Mouse (Mus musculus): ENCODE results near the gene Ppip5k2. TPM values are rescaled to one million over a fixed set of nuclear protein-coding genes. Genes with fewer than 3 reads are reported as not detected.
A peak's percentile ranks its signal among the peaks of the same experiment; 100 is the strongest.
"Not testable (repeated sequence)": the region's sequence is repeated elsewhere in the genome, so short reads cannot be mapped to it uniquely, and the experiment has no call there.

Gene Ppip5k2
- polyA plus RNA-seq, 1 experiment from 2014 or later = 51.1 TPM

DNA sequence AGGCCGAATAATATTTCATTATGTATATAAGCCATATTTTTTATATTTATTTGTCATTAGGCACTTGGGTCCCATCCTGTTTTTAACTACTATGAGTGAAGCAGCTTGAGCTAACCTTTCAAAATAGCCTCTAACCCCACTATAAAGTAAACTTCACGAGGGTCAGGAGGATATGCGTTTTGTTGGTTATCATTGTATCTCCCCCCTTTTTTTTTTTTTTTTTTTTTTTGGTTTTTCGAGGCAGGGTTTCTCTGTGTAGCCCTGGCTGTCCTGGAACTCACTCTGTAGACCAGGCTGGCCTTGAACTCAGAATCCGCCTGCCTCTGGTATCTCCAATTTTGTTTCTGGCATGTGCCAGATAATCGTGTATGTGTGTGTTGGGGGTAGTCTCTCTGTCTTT is 3.2 kb upstream of the Ppip5k2 start:
- Histone ChIP-seq H3K36me3 (replicated peaks) (peaks cover 5% of the 10 kb centered on the region), H3K4me1 (peaks cover 12% of the 10 kb centered on the region), H3K4me3 (no peak overlapping the region), H3K9me3 (no peaks in the 10 kb centered on the region), H3K27ac (no peak overlapping the region), H3K27me3 (ENCODE audit: poor library complexity, severe bottlenecking) (no peaks in the 10 kb centered on the region)
- DNase-seq (ENCODE audit: extremely low spot score, low spot score) = no peak
- WGBS = 88% methylated on average over 6 of the region's 6 CpGs

DNA sequence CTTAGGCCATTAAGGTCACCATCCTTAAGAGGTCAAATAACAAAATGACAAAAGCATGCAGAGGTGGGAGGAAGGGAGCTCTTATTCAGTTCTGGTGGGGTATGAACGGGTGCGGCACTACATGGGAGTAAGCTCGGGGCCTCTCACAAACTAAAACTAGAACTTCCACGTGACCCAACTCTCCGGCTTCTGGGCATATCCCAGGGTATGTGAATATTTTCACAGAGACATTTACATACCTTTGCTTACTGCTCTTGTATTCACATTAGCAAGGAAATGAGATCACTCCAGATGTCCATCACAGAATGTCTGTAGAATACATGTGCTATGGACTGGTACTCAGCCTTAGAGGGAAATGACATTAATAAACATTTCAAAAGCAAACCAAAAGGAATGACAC is 1.5 kb upstream of the Ppip5k2 start:
- Histone ChIP-seq H3K27me3 (ENCODE audit: poor library complexity, severe bottlenecking) (no peaks in the 10 kb centered on the region), H3K4me1 (peaks cover 26% of the 10 kb centered on the region), H3K36me3 (replicated peaks) (no peaks in the 10 kb centered on the region), H3K9me3 (no peaks in the 10 kb centered on the region), H3K4me3 (no peak overlapping the region), H3K27ac (no peak overlapping the region)
- WGBS = 92% methylated on average over 5 of the region's 5 CpGs
- no peak for DNase-seq (ENCODE audit: extremely low spot score, low spot score)

DNA sequence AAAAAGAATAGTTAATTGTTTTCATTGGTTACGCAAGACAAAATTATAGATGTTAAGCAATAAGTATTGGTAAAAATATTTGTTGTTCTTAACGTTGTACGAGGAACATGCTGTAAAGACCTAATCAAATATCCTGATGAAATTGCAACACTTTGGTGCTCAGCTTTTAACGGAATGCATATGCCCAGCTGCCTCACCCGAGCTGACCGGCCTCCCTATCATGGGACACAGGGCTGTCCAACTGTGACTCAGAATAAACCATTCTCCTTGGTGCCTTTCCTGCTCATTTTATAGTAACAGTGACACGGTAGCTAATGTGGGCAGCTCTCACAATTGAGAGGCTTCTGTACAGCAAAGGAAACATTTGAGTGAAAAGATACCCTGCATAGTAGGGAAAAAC is 907 bp upstream of the Ppip5k2 start:
- DNase-seq (ENCODE audit: extremely low spot score, low spot score) = no peak
- Histone ChIP-seq H3K4me3 (peak overlapping the region; percentile 90), H3K4me1 (peaks cover 26% of the 10 kb centered on the region)

DNA sequence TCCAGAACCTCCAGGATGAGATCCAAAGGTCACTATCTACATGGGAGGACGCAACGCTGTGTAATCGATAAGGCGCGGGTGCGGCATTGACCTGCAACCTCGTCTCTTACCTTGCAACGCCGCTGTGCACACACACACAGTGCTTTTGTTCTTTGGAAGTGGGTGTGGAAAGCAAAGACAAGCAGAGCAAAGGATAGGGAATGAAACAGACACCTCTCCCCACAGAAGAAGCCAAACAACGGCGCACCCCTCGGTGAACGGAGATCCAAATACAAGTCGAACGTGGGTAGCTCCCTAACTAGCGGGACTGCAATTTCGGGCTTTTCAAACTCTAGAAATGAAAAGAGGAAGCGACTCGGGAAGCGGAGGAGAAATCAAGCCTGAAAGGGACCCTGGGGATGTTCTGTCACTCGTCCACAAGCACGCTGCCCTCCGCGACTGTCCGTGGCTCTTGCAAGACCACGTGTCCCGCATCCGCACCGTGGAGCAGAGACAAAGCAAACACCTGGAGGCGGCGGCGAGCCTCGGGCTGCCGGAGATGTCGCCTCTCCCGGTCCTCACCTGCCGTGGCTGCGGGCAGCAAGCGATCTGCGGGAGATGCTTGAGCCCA is 812 bp downstream of the Ppip5k2 start:
- Histone ChIP-seq H3K4me3 (peak overlapping the region; percentile 90), H3K4me1 (peaks cover 26% of the 10 kb centered on the region), H3K36me3 (replicated peaks) (no peaks in the 10 kb centered on the region), H3K27me3 (ENCODE audit: poor library complexity, severe bottlenecking) (no peaks in the 10 kb centered on the region), H3K9me3 (no peaks in the 10 kb centered on the region), H3K27ac (peak overlapping the region; percentile 90)
- peak; percentile 49 for DNase-seq (ENCODE audit: extremely low spot score, low spot score)
- WGBS = 0% methylated on average over 40 of the region's 40 CpGs

More for the DNA sequence above, 907 bp upstream of the Ppip5k2 start:
- Histone ChIP-seq H3K27me3 (ENCODE audit: poor library complexity, severe bottlenecking) (no peaks in the 10 kb centered on the region), H3K36me3 (replicated peaks) (no peaks in the 10 kb centered on the region), H3K27ac (no peak overlapping the region), H3K9me3 (no peaks in the 10 kb centered on the region)
- WGBS = 79% methylated on average over 7 of the region's 7 CpGs

DNA sequence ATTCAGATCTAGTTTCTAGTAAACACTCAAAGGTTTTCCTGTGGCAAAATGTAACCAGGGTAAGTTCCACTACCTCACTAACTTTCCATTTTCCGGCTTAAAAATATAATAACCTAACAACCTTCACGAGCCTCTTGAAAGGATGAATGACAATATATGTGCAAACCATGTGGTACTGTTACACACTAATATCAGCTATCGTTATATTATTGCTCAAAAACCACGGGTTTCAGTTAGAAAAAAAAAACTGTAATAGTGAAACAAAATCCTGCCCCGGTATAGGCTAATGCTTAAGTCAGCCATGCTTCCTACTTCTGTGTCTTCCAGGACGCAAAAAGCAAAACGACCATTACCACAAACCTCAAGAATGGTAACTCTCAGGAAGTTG is 1.3 kb downstream of the Ppip5k2 start:
- no peak for DNase-seq (ENCODE audit: extremely low spot score, low spot score)
- Histone ChIP-seq H3K9me3 (no peaks in the 10 kb centered on the region), H3K4me1 (peaks cover 26% of the 10 kb centered on the region), H3K36me3 (replicated peaks) (no peaks in the 10 kb centered on the region), H3K27me3 (ENCODE audit: poor library complexity, severe bottlenecking) (no peaks in the 10 kb centered on the region), H3K4me3 (peak overlapping the region; percentile 90), H3K27ac (peak overlapping the region; percentile 90)
- WGBS = 16% methylated on average over 7 of the region's 7 CpGs

DNA sequence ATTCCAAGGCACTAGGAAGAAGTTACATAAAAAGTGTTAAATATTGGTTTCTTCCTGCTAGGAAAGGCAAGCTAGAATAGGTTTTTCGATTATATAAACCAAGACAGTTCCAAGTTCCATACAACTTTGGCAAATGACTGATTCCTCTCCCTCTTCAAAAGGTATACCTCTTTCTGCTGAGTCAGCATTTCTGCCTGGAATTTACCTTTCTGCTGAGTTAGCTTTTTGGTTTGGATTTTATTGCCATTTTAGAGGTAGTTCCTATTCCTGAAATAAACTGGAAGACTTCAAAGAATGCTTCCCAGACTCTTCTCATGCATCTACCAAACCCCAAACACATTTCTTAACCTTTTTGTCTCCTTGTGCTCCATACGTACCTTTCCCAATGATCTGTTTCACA is 2.1 kb downstream of the Ppip5k2 start:
- H3K27me3 ChIP-seq (ENCODE audit: poor library complexity, severe bottlenecking) = no peaks in the 10 kb centered on the region
- no peak for DNase-seq (ENCODE audit: extremely low spot score, low spot score)
- H3K4me1 ChIP-seq = peaks cover 26% of the 10 kb centered on the region
- no peaks in the 10 kb centered on the region for H3K9me3 ChIP-seq
- WGBS = 88% methylated on average over 2 of the region's 2 CpGs
- H3K36me3 ChIP-seq (replicated peaks) = no peaks in the 10 kb centered on the region
- peak overlapping the region; percentile 90; the same call in 1 of the 2 replicates for H3K4me3 ChIP-seq
- no peak overlapping the region for H3K27ac ChIP-seq

DNA sequence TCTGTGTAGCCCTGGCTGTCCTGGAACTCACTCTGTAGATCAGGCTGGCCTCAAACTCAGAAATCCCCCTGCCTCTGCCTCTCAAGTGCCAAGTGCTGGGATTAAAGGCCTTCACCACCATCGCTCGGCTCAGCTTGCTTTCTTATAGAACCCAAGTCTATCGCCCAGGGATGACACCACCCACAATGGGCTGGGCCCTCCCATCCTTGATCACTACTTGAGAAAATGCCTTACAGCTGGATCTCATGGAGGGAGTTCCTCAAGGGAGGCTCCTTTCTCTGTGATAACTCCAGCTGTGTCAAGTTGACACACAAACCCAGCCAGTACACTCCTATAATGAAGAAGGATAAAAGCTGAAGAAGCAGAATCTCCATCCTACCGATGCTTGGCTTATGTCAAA is 4.5 kb downstream of the Ppip5k2 start:
- H3K4me1 ChIP-seq = peaks cover 20% of the 10 kb centered on the region
- H3K9me3 ChIP-seq; H3K27me3 ChIP-seq (ENCODE audit: poor library complexity, severe bottlenecking); DNase-seq (ENCODE audit: extremely low spot score, low spot score); H3K4me3 ChIP-seq; H3K27ac ChIP-seq; H3K36me3 ChIP-seq (replicated peaks): not testable (repeated sequence)
- 90% methylated on average over 4 of the region's 4 CpGs for WGBS

DNA sequence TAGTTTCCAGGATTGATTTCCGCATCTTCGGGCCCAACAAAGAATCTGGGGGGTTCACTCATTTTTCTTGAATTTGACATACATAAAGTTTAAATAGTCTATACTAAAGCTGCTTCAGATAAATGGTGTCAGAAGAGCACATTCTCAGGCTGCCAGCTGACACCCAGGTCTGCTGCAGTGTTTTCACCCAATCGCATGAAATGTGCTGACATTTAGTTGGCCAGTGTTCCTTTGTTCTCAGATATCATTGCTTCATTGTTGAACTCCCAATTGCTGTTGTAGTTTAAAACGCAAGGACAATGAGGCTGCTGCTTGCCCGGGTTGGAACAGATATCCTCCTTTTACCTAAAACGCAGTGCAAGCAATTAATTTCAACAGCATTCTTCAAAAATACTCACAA is 8.7 kb downstream of the Ppip5k2 start:
- no peak for DNase-seq (ENCODE audit: extremely low spot score, low spot score)
- H3K36me3 ChIP-seq (replicated peaks) = peaks cover 20% of the 10 kb centered on the region
- WGBS = 92% methylated on average over 6 of the region's 6 CpGs
- no peaks in the 10 kb centered on the region for H3K27me3 ChIP-seq (ENCODE audit: poor library complexity, severe bottlenecking)
- H3K4me3 ChIP-seq = no peak overlapping the region
- H3K9me3 ChIP-seq = no peaks in the 10 kb centered on the region
- no peaks in the 10 kb centered on the region for H3K4me1 ChIP-seq
- H3K27ac ChIP-seq = no peak overlapping the region

DNA sequence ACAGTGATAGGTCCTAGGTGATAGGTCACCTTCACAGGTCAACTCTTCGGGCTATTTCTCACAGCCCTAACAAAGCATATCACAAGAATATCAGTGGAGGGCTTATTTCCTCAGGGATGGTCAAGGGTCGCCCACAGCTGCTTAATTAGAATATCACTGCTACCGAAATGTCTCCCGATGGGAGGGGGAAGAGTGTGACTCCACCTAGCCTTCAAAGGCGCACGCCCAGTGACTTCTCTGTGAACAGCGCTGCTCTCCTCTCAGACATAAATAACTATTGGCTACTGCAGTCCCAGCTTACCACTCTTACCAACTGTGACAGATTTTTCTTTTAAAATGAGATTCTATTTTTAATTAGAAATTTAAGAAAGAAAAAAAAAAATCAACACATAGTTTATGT is 9.6 kb downstream of the Ppip5k2 start:
- no peak overlapping the region for H3K27ac ChIP-seq
- peaks cover 27% of the 10 kb centered on the region for H3K36me3 ChIP-seq (replicated peaks)
- WGBS = 86% methylated on average over 7 of the region's 7 CpGs
- no peaks in the 10 kb centered on the region for H3K9me3 ChIP-seq
- no peaks in the 10 kb centered on the region for H3K4me1 ChIP-seq
- no peaks in the 10 kb centered on the region for H3K27me3 ChIP-seq (ENCODE audit: poor library complexity, severe bottlenecking)
- no peak for DNase-seq (ENCODE audit: extremely low spot score, low spot score)
- no peak overlapping the region for H3K4me3 ChIP-seq

DNA sequence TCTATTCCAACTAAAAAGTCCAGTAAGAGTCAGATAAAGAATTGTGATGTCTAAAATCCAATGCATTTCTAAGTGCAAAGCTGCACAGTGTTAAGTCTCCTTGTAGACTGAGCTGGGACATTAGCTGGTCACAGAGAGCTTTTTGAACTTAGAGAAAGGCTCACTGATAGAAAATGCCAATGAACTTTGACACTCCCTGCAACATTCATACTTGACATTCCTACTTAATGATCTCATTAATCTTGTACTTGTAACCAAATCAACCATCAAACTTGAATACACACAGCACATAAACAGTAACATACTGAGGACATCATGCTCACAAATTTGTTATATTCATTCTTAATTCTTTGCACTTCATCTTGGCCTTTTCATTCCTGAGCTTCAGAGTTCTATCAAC is 10.4 kb downstream of the Ppip5k2 start:
- no peaks in the 10 kb centered on the region for H3K9me3 ChIP-seq
- no peak overlapping the region for H3K27ac ChIP-seq
- DNase-seq (ENCODE audit: extremely low spot score, low spot score) = no peak
- H3K4me3 ChIP-seq = no peak overlapping the region
- H3K36me3 ChIP-seq (replicated peaks) = peaks cover 34% of the 10 kb centered on the region
- no peaks in the 10 kb centered on the region for H3K27me3 ChIP-seq (ENCODE audit: poor library complexity, severe bottlenecking)
- H3K4me1 ChIP-seq = no peaks in the 10 kb centered on the region

DNA sequence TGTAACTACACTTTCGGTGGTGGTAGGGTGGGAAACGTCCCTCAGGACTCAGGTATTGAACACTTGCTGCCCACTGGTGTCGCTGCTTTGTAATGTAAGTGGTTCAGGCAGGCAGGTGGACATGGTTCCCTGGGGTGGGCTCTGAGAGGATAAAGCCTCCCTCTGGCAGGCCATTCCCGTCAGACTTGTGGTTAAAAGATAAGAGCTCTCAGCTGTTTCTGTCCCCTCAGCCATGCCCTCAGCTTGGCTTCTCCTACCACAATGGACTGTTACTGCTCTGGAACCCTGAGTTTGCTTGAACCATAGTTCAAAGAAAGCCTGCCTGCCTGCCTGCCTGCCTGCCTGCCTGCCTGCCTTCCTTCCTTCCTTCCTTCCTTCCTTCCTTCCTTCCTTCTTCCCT is 15.8 kb downstream of the Ppip5k2 start:
- Histone ChIP-seq H3K27ac (no peak overlapping the region), H3K4me3 (no peak overlapping the region), H3K9me3 (no peaks in the 10 kb centered on the region), H3K36me3 (replicated peaks) (peaks cover 60% of the 10 kb centered on the region), H3K4me1 (no peaks in the 10 kb centered on the region), H3K27me3 (ENCODE audit: poor library complexity, severe bottlenecking) (no peaks in the 10 kb centered on the region)
- 84% methylated on average over 4 of the region's 4 CpGs for whole genome bisulfite sequencing
- no peak for DNase-seq (ENCODE audit: extremely low spot score, low spot score)

DNA sequence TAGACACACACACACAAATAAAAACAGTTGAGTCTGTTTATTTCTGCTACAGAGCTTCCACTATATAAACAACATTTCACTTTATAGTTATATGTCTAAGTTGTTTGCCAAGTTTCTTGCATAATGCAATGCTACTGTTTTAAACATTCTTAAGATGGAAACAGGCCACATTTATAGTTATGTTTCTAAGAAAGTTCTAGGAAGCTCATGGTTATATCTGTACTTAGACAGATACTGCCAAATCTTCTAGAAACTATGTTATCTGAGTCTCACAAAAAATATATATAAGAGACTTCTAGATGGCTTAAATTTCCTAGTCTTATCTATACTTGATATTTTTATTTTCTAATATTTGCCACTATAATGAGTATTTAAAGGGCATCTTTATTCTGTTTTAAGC is 17.0 kb downstream of the Ppip5k2 start:
- Histone ChIP-seq H3K27ac (no peak overlapping the region), H3K4me3 (no peak overlapping the region), H3K36me3 (replicated peaks) (peaks cover 71% of the 10 kb centered on the region), H3K4me1 (no peaks in the 10 kb centered on the region), H3K27me3 (ENCODE audit: poor library complexity, severe bottlenecking) (no peaks in the 10 kb centered on the region), H3K9me3 (no peaks in the 10 kb centered on the region)
- no peak for DNase-seq (ENCODE audit: extremely low spot score, low spot score)

DNA sequence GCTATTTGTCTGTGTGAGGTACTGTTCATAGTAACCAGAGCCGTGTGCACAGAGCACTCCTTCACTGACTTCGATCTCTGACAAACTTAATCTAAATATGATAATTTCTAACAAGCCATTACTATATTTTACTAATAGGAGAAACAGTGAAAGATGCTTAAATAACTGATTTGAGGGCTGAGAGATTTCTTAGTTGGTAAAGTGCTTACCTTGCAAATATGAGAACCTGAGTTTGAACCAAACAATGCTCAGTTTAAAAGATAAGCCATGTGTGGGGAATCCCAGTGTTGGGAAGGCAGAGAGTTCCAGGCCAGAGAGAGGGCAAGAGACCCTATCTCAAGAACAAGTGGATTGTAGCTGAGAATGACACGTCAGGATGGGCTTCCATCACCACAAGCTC is 22.0 kb downstream of the Ppip5k2 start:
- H3K4me3 ChIP-seq = no peak overlapping the region
- H3K36me3 ChIP-seq (replicated peaks) = peaks cover 84% of the 10 kb centered on the region
- no peaks in the 10 kb centered on the region for H3K4me1 ChIP-seq
- H3K27ac ChIP-seq = no peak overlapping the region
- WGBS = 90% methylated on average over 3 of the region's 3 CpGs
- H3K9me3 ChIP-seq = no peaks in the 10 kb centered on the region
- no peak for DNase-seq (ENCODE audit: extremely low spot score, low spot score)
- no peaks in the 10 kb centered on the region for H3K27me3 ChIP-seq (ENCODE audit: poor library complexity, severe bottlenecking)

DNA sequence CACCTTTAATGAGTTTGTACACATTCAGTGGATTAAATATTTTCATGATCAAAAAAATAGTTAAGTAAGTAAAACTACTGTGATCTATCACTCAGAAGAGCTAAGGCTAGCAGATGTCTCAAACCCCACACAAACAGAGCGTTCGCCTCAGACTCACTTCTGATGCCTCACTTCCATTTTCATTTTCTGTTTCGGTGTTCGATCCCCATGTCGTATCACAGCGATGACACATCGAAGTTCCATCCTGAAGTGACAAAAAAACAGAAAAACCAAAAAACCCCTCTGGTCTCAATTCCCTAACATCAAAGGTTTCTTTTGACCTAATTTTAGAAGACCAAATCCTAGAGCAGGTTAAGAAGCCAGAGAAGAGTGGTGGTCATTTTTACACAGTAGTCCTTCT is 23.9 kb downstream of the Ppip5k2 start:
- Histone ChIP-seq H3K4me1 (no peaks in the 10 kb centered on the region), H3K36me3 (replicated peaks) (peaks cover 82% of the 10 kb centered on the region), H3K9me3 (no peaks in the 10 kb centered on the region), H3K27me3 (ENCODE audit: poor library complexity, severe bottlenecking) (no peaks in the 10 kb centered on the region), H3K4me3 (no peak overlapping the region), H3K27ac (no peak overlapping the region)
- WGBS = 98% methylated on average over 7 of the region's 7 CpGs
- DNase-seq (ENCODE audit: extremely low spot score, low spot score) = no peak
